Mouse (Mus musculus) forebrain, embryonic 16.5 days (tissue): ENCODE results near the gene Gna11. TPM values are rescaled to one million over a fixed set of nuclear protein-coding genes. Genes with fewer than 3 reads are reported as not detected.

ENCODE experiments used
- ATAC-seq: fragments of 200-750 bp; cut with Nextera tagmentation; 2 replicates; pipeline ENCODE4 v1.8.0; 2017; ENCODE audit warnings: mild to moderate bottlenecking, moderate library complexity
- H3K27ac ChIP-seq: fragments of 300-500 bp; sonication (generic); 2 replicates; pipeline ENCODE4 v1.5.1; 2014; ENCODE audit warnings: low read length, control low read depth
- H3K27me3 ChIP-seq: fragments of 300-500 bp; sonication (generic); replicated peaks from 2 replicates; pipeline ENCODE4 v1.6.1; 2014; ENCODE audit warnings: low read length; ENCODE audit not compliant: control insufficient read depth, insufficient read depth
- H3K36me3 ChIP-seq: fragments of 300-500 bp; sonication (generic); 2 replicates; pipeline ENCODE4 v1.6.1; 2014; ENCODE audit not compliant: control insufficient read depth, insufficient read depth
- H3K4me1 ChIP-seq: fragments of 300-500 bp; sonication (generic); replicated peaks from 2 replicates; pipeline ENCODE4 v1.6.1; 2014; ENCODE audit warnings: low read length; ENCODE audit not compliant: control insufficient read depth, insufficient read depth
- H3K4me2 ChIP-seq: fragments of 300-500 bp; sonication (generic); 2 replicates; pipeline ENCODE4 v1.6.1; 2014; ENCODE audit warnings: mild to moderate bottlenecking, low read length, control low read depth
- H3K4me3 ChIP-seq: fragments of 300-500 bp; sonication (generic); replicated peaks from 2 replicates; pipeline ENCODE4 v1.5.1; 2014; ENCODE audit warnings: mild to moderate bottlenecking, low read length, control low read depth
- H3K9ac ChIP-seq: fragments of 300-500 bp; sonication (generic); replicated peaks from 2 replicates; pipeline ENCODE4 v1.6.1; 2014; ENCODE audit warnings: low read depth, low read length, control low read depth
- H3K9me3 ChIP-seq: fragments of 300-500 bp; sonication (generic); 2 replicates; pipeline ENCODE4 v1.6.1; 2016; ENCODE audit warnings: low read length; ENCODE audit not compliant: control insufficient read depth
- WGBS: fragments of 180-500 bp; shearing (Covaris S2); extraction: QIAGEN DNeasy Blood & Tissue Kit; methylation state at CpG from one replicate; pipeline ENCODE4 v1.1.7; 2014; 5-methylcytosine and 5-hydroxymethylcytosine counted together
- microRNA-seq: library from miRNA; unstranded; fragments of <30 nt; microRNA quantifications from one replicate; pipeline ENCODE4, GENCODE M21; 2017
- polyA plus RNA-seq: library from polyadenylated mRNA; unstranded; fragments of >200 nt; fragmentation: Nextera tagmentation; extraction: Ambion mirVana; gene quantifications from 2 replicates; pipeline ENCODE4 v1.2.1, GENCODE M21; 2015

Gene Gna11
- polyA plus RNA-seq, 1 experiment from 2014 or later, result 112 TPM

- Histone ChIP-seq H3K27me3 (no peaks in the 10 kb centered on the region), H3K27ac (no peak overlapping the region), H3K4me1 (peaks cover 22% of the 10 kb centered on the region), H3K4me3 (no peak overlapping the region), H3K9ac (no peak overlapping the region), H3K9me3 (no peaks in the 10 kb centered on the region), H3K36me3 (peaks cover 19% of the 10 kb centered on the region), H3K4me2 (no peak overlapping the region)
- no peak for ATAC-seq
- WGBS, result 79% methylated on average over 7 of the region's 7 CpGs
Observed at GRCm38 (mm10) chr10:81485479-81486018, 59.4 kb downstream of the Gna11 start.

- no peak overlapping the region for H3K4me2 ChIP-seq
- H3K27ac ChIP-seq, result 0 out of 2 replicates have a peak overlapping the region, but pooled peaks have one; percentile 2
- WGBS, result 40% methylated on average over 2 of the region's 2 CpGs
- no peak for ATAC-seq
- no peak overlapping the region for H3K9ac ChIP-seq
- H3K4me3 ChIP-seq, result no peak overlapping the region
- no peaks in the 10 kb centered on the region for H3K9me3 ChIP-seq
- H3K27me3 ChIP-seq, result no peaks in the 10 kb centered on the region
- H3K4me1 ChIP-seq, result peaks cover 27% of the 10 kb centered on the region
- peaks cover 19% of the 10 kb centered on the region for H3K36me3 ChIP-seq
Observed at GRCm38 (mm10) chr10:81485060-81485449, 59.9 kb downstream of the Gna11 start.

GRCm38 (mm10) chr10:81484441-81485059 lies 60.4 kb downstream of the Gna11 start:
- Histone ChIP-seq H3K36me3 (peaks cover 19% of the 10 kb centered on the region), H3K9ac (no peak overlapping the region), H3K27ac (peak overlapping the region; percentile 55; the same call in 1 of the 2 replicates), H3K27me3 (no peaks in the 10 kb centered on the region), H3K9me3 (no peaks in the 10 kb centered on the region), H3K4me2 (no peak overlapping the region), H3K4me1 (peaks cover 30% of the 10 kb centered on the region), H3K4me3 (no peak overlapping the region)
- WGBS, result 56% methylated on average over 6 of the region's 6 CpGs
- ATAC-seq, result no peak

GRCm38 (mm10) chr10:81483983-81484382 lies 61.0 kb downstream of the Gna11 start:
- no peak overlapping the region for H3K4me3 ChIP-seq
- H3K27ac ChIP-seq, result peak overlapping the region; percentile 55; the same call in 1 of the 2 replicates
- no peaks in the 10 kb centered on the region for H3K27me3 ChIP-seq
- ATAC-seq, result no peak
- peaks cover 19% of the 10 kb centered on the region for H3K36me3 ChIP-seq
- H3K9ac ChIP-seq, result no peak overlapping the region
- 25% methylated on average over 9 of the region's 9 CpGs for WGBS
- no peak overlapping the region for H3K4me2 ChIP-seq
- H3K4me1 ChIP-seq, result peaks cover 30% of the 10 kb centered on the region
- no peaks in the 10 kb centered on the region for H3K9me3 ChIP-seq

GRCm38 (mm10) chr10:81482533-81482889 lies 62.5 kb downstream of the Gna11 start, which contains the start of gene Celf5:
Gene Celf5, minus strand, starts transcription at chr10:81482709.
- under 1% methylated on average over 36 of the region's 36 CpGs for WGBS
- H3K36me3 ChIP-seq, result peaks cover 11% of the 10 kb centered on the region

GRCm38 (mm10) chr10:81481605-81482532 lies 63.1 kb downstream of the Gna11 start:
- Histone ChIP-seq H3K4me1 (peaks cover 42% of the 10 kb centered on the region), H3K4me3 (peak overlapping the region; percentile 60), H3K27me3 (no peaks in the 10 kb centered on the region), H3K9me3 (no peaks in the 10 kb centered on the region), H3K4me2 (peak overlapping the region; percentile 55), H3K9ac (peak overlapping the region; percentile 76), H3K27ac (peak overlapping the region; percentile 65), H3K36me3 (peaks cover 5% of the 10 kb centered on the region)
- peak; percentile 41 for ATAC-seq
- WGBS, result under 1% methylated on average over 33 of the region's 35 CpGs

More at GRCm38 (mm10) chr10:81482533-81482889, 62.5 kb downstream of the Gna11 start, which contains the start of gene Celf5:
- Histone ChIP-seq H3K9ac (peak within 1 kb of the TSS; percentile 76), H3K27ac (peak within 1 kb of the TSS; percentile 65), H3K27me3 (no peaks in the 10 kb centered on the region), H3K4me1 (peaks cover 37% of the 10 kb centered on the region), H3K4me3 (peak within 1 kb of the TSS; percentile 60), H3K9me3 (no peaks in the 10 kb centered on the region), H3K4me2 (peak within 1 kb of the TSS; percentile 55)
- peak; percentile 70 for ATAC-seq

Small RNAs within 50 kb of the gene (microRNA-seq; reads per million reads assigned to microRNA genes)
- gene Gm25595, result not detected

Other genes starting within 250 kb of the Gna11 start
- 36.8 and 38.3 TPM in 2 replicates for gene Cactin, start 224.1 kb downstream of the Gna11 start, polyA plus RNA-seq
- 3.6 and 4.9 TPM in 2 replicates for gene Tbxa2r, start 216.5 kb downstream of the Gna11 start, polyA plus RNA-seq
- not detected in 2 replicates for gene Gipc3, start 201.9 kb downstream of the Gna11 start, polyA plus RNA-seq
- gene Hmg20b, start 194.7 kb downstream of the Gna11 start, polyA plus RNA-seq, result 33.4 and 34.2 TPM in 2 replicates
- 11.4 and 11.5 TPM in 2 replicates for gene Mfsd12, start 187.7 kb downstream of the Gna11 start, polyA plus RNA-seq
- gene 4930404N11Rik, start 179.4 kb downstream of the Gna11 start, polyA plus RNA-seq, result 0.72 and 0.86 TPM in 2 replicates
- 121 and 133 TPM in 2 replicates for gene Fzr1, start 166.7 kb downstream of the Gna11 start, polyA plus RNA-seq
- gene Dohh, start 160.8 kb downstream of the Gna11 start, polyA plus RNA-seq, result 86.0 and 91.0 TPM in 2 replicates
- gene Gm48551, start 160.7 kb downstream of the Gna11 start, polyA plus RNA-seq, result 6.2 and 8.8 TPM in 2 replicates
- 1.0 and 2.2 TPM in 2 replicates for gene Gm48552, start 156.2 kb downstream of the Gna11 start, polyA plus RNA-seq
- 1.2 and 1.8 TPM in 2 replicates for gene Smim24, start 152.1 kb downstream of the Gna11 start, polyA plus RNA-seq
- gene Nfic, start 89.6 kb downstream of the Gna11 start, polyA plus RNA-seq, result 25.4 and 27.0 TPM in 2 replicates
- gene Celf5, start 62.5 kb downstream of the Gna11 start, polyA plus RNA-seq, result 75.3 and 93.0 TPM in 2 replicates
- gene Ncln, start 48.8 kb downstream of the Gna11 start, polyA plus RNA-seq, result 70.4 and 80.9 TPM in 2 replicates
- 0.40 and 0.53 TPM in 2 replicates for gene S1pr4, start 45.1 kb downstream of the Gna11 start, polyA plus RNA-seq
- gene Gna15, start 21.0 kb downstream of the Gna11 start, polyA plus RNA-seq, result 0.42 and 0.76 TPM in 2 replicates
- gene Aes, start 14.3 kb upstream of the Gna11 start, polyA plus RNA-seq, result 632 and 683 TPM in 2 replicates
- 27.1 and 32.6 TPM in 2 replicates for gene Tle2, start 29.4 kb upstream of the Gna11 start, polyA plus RNA-seq
- gene Tle6, start 55.9 kb upstream of the Gna11 start, polyA plus RNA-seq, result 3.5 and 3.7 TPM in 2 replicates
- gene BC025920, start 61.1 kb upstream of the Gna11 start, polyA plus RNA-seq, result 2.7 and 3.4 TPM in 2 replicates
- gene Sirt6, start 82.6 kb upstream of the Gna11 start, polyA plus RNA-seq, result 51.4 and 55.1 TPM in 2 replicates
- gene Ankrd24, start 83.3 kb upstream of the Gna11 start, polyA plus RNA-seq, result 13.8 and 16.5 TPM in 2 replicates
- 6.6 and 6.9 TPM in 2 replicates for gene Gm10778, start 103.9 kb upstream of the Gna11 start, polyA plus RNA-seq
- gene Zfp433, start 159.6 kb upstream of the Gna11 start, polyA plus RNA-seq, result 20.4 and 25.1 TPM in 2 replicates
- 16.0 and 23.5 TPM in 2 replicates for gene Gm3055, start 226.0 kb upstream of the Gna11 start, polyA plus RNA-seq